Mouse (Mus musculus) forebrain, embryonic 11.5 days (tissue): Measurements from ENCODE around the gene Dio1. TPM values are rescaled to one million over a fixed set of nuclear protein-coding genes. Genes with fewer than 3 reads are reported as not detected.
A peak's percentile ranks its signal among the peaks of the same experiment; 100 is the strongest.

Experiments
- ATAC-seq: fragments of 200-750 bp; cut with Nextera tagmentation; replicated peaks from 2 replicates; pipeline ENCODE4 v1.8.0; 2017; ENCODE audit warnings: moderate TSS enrichment; ENCODE audit not compliant: low FRiP score
- DNase-seq: peaks from one replicate; pipeline ENCODE4 v3.0.0-alpha.2; 2017; ENCODE audit warnings: low spot score
- H3K27ac ChIP-seq: fragments of 300-500 bp; sonication (generic); 2 replicates; pipeline ENCODE4 v1.5.1; 2014; ENCODE audit warnings: low read depth, low read length
- H3K27me3 ChIP-seq: fragments of 300-500 bp; sonication (generic); 2 replicates; pipeline ENCODE4 v1.6.1; 2014; ENCODE audit warnings: mild to moderate bottlenecking, low read length, mixed read lengths; ENCODE audit not compliant: control insufficient read depth, insufficient read depth
- H3K36me3 ChIP-seq: fragments of 300-500 bp; sonication (generic); 2 replicates; pipeline ENCODE4 v1.6.1; 2014; ENCODE audit warnings: mild to moderate bottlenecking, low read length, moderate library complexity, mixed read lengths; ENCODE audit not compliant: control insufficient read depth, insufficient read depth
- H3K4me1 ChIP-seq: fragments of 300-500 bp; sonication (generic); replicated peaks from 2 replicates; pipeline ENCODE4 v1.6.1; 2014; ENCODE audit warnings: low read length, mixed read lengths; ENCODE audit not compliant: control insufficient read depth, insufficient read depth
- H3K4me2 ChIP-seq: fragments of 300-500 bp; sonication (generic); 2 replicates; pipeline ENCODE4 v1.6.1; 2014; ENCODE audit warnings: low read depth, mild to moderate bottlenecking, low read length, moderate library complexity, mixed read lengths; ENCODE audit not compliant: severe bottlenecking
- H3K4me3 ChIP-seq: fragments of 300-500 bp; sonication (generic); 2 replicates; pipeline ENCODE4 v1.5.1; 2014; ENCODE audit warnings: low read depth, low read length
- H3K9ac ChIP-seq: fragments of 300-500 bp; sonication (generic); 2 replicates; pipeline ENCODE4 v1.6.1; 2014; ENCODE audit warnings: low read length
- H3K9me3 ChIP-seq: fragments of 300-500 bp; sonication (generic); 2 replicates; pipeline ENCODE4 v1.6.1; 2016; ENCODE audit warnings: low read length, mixed read lengths; ENCODE audit not compliant: control insufficient read depth
- WGBS: fragments of 180-500 bp; shearing (Covaris S2); extraction: QIAGEN DNeasy Blood & Tissue Kit; methylation state at CpG from one replicate; pipeline ENCODE4 v1.1.7; 2014; 5-methylcytosine and 5-hydroxymethylcytosine counted together
- polyA plus RNA-seq: library from polyadenylated mRNA; unstranded; fragments of >200 nt; fragmentation: Nextera tagmentation; extraction: Ambion mirVana; gene quantifications from 2 replicates; pipeline ENCODE4 v1.2.1, GENCODE M21; 2014

Dio1 gene
- polyA plus RNA-seq, 1 experiment from 2014 or later, result not detected

- H3K27ac ChIP-seq, result no peak overlapping the region
- no peak for DNase-seq
- peak overlapping the region; percentile 73 for H3K4me2 ChIP-seq
- peak overlapping the region; percentile 56 for H3K9ac ChIP-seq
- H3K9me3 ChIP-seq, result no peaks in the 10 kb centered on the region
- 11% methylated on average over 7 of the region's 7 CpGs for WGBS
- no peak for ATAC-seq
- no peaks in the 10 kb centered on the region for H3K36me3 ChIP-seq
- no peaks in the 10 kb centered on the region for H3K27me3 ChIP-seq
- H3K4me3 ChIP-seq, result peak overlapping the region; percentile 57
- peaks cover 4% of the 10 kb centered on the region; the same call in 1 of the 2 replicates for H3K4me1 ChIP-seq
Measured at GRCm38 (mm10) chr4:107314479-107314805, 7.5 kb upstream of the Dio1 start.

GRCm38 (mm10) chr4:107313690-107314478 is 6.9 kb upstream of the Dio1 start, which contains the start of gene Yipf1:
Gene Yipf1, plus strand, starts transcription at chr4:107314363.
- peak; percentile 94 for ATAC-seq
- 1% methylated on average over 29 of the region's 29 CpGs for WGBS
- DNase-seq, result peak; percentile 90

GRCm38 (mm10) chr4:107303531-107303930 is 3.4 kb downstream of the Dio1 start:
- no peak for ATAC-seq
- Histone ChIP-seq H3K27ac (no peak overlapping the region), H3K27me3 (no peaks in the 10 kb centered on the region), H3K4me1 (no peaks in the 10 kb centered on the region), H3K36me3 (no peaks in the 10 kb centered on the region), H3K9me3 (no peaks in the 10 kb centered on the region), H3K4me2 (no peak overlapping the region), H3K9ac (no peak overlapping the region), H3K4me3 (no peak overlapping the region)
- WGBS, result 66% methylated on average over 3 of the region's 3 CpGs
- no peak for DNase-seq

More at GRCm38 (mm10) chr4:107313690-107314478, 6.9 kb upstream of the Dio1 start, which contains the start of gene Yipf1:
- Histone ChIP-seq H3K4me1 (peaks cover 4% of the 10 kb centered on the region; the same call in 1 of the 2 replicates), H3K27me3 (no peaks in the 10 kb centered on the region), H3K9ac (peak within 1 kb of the TSS; percentile 61), H3K27ac (no peak within 1 kb of the TSS), H3K4me2 (peak within 1 kb of the TSS; percentile 73), H3K4me3 (peak within 1 kb of the TSS; percentile 57), H3K36me3 (no peaks in the 10 kb centered on the region), H3K9me3 (no peaks in the 10 kb centered on the region)

- Histone ChIP-seq H3K9ac (no peak overlapping the region), H3K4me3 (no peak overlapping the region), H3K36me3 (no peaks in the 10 kb centered on the region), H3K27ac (no peak overlapping the region), H3K9me3 (no peaks in the 10 kb centered on the region), H3K4me1 (no peaks in the 10 kb centered on the region), H3K4me2 (no peak overlapping the region), H3K27me3 (no peaks in the 10 kb centered on the region)
- DNase-seq (no peak), ATAC-seq (no peak)
- 86% methylated on average over 4 of the region's 4 CpGs for WGBS
Measured at GRCm38 (mm10) chr4:107302832-107303231, 4.1 kb downstream of the Dio1 start.

- no peak overlapping the region for H3K4me2 ChIP-seq
- ATAC-seq (no peak), DNase-seq (no peak)
- H3K9ac ChIP-seq, result no peak overlapping the region
- H3K36me3 ChIP-seq, result no peaks in the 10 kb centered on the region
- no peak overlapping the region for H3K4me3 ChIP-seq
- no peak overlapping the region for H3K27ac ChIP-seq
- no peaks in the 10 kb centered on the region for H3K9me3 ChIP-seq
- WGBS, result 91% methylated on average over 9 of the region's 9 CpGs
- no peaks in the 10 kb centered on the region for H3K4me1 ChIP-seq
- no peaks in the 10 kb centered on the region for H3K27me3 ChIP-seq
Measured at GRCm38 (mm10) chr4:107302221-107302620, 4.7 kb downstream of the Dio1 start.

GRCm38 (mm10) chr4:107300902-107301555 is 5.9 kb downstream of the Dio1 start:
- no peak for DNase-seq
- Histone ChIP-seq H3K36me3 (no peaks in the 10 kb centered on the region), H3K27ac (no peak overlapping the region), H3K4me1 (no peaks in the 10 kb centered on the region), H3K27me3 (no peaks in the 10 kb centered on the region), H3K9me3 (no peaks in the 10 kb centered on the region), H3K4me3 (no peak overlapping the region), H3K4me2 (no peak overlapping the region), H3K9ac (no peak overlapping the region)
- 97% methylated on average over 1 of the region's 1 CpGs for WGBS
- ATAC-seq, result no peak

- Histone ChIP-seq H3K9me3 (no peaks in the 10 kb centered on the region), H3K27me3 (no peaks in the 10 kb centered on the region), H3K36me3 (no peaks in the 10 kb centered on the region), H3K27ac (no peak overlapping the region), H3K4me2 (no peak overlapping the region), H3K9ac (no peak overlapping the region), H3K4me1 (no peaks in the 10 kb centered on the region), H3K4me3 (no peak overlapping the region)
- 74% methylated on average over 4 of the region's 4 CpGs for WGBS
- DNase-seq (no peak), ATAC-seq (no peak)
Measured at GRCm38 (mm10) chr4:107300371-107300770, 6.6 kb downstream of the Dio1 start.

- DNase-seq, result no peak
- Histone ChIP-seq H3K27ac (no peak overlapping the region), H3K9ac (no peak overlapping the region), H3K4me2 (no peak overlapping the region), H3K9me3 (no peaks in the 10 kb centered on the region), H3K27me3 (no peaks in the 10 kb centered on the region), H3K4me3 (no peak overlapping the region), H3K36me3 (no peaks in the 10 kb centered on the region), H3K4me1 (no peaks in the 10 kb centered on the region)
- ATAC-seq, result no peak
- 89% methylated on average over 7 of the region's 7 CpGs for WGBS
Measured at GRCm38 (mm10) chr4:107299779-107300340, 7.1 kb downstream of the Dio1 start.
